Mouse (Mus musculus) lung, postnatal 0 days (tissue): ENCODE data around the gene Smdt1.

Source experiments
- CTCF ChIP-seq: IDR thresholded peaks from 2 replicates; pipeline ENCODE4 v1.5.1; 2016; ENCODE audit warnings: antibody characterized with exemption, mild to moderate bottlenecking
- EP300 ChIP-seq: IDR thresholded peaks from 2 replicates; pipeline ENCODE4 v1.6.1; 2016; ENCODE audit warnings: antibody characterized with exemption, mild to moderate bottlenecking, control low read depth

- TF ChIP-seq CTCF (no peak), EP300 (no peak)
Measured at GRCm38 (mm10) chr15:82292851-82293250, 45.9 kb upstream of the Smdt1 start.
